Mouse (Mus musculus) CD8-positive naive resting alpha-beta T cell, adult 57 days (primary cell): ENCODE results near the gene Myl12a. TPM values are rescaled to one million over a fixed set of nuclear protein-coding genes. Genes with fewer than 3 reads are reported as not detected.

Experiments used
- total RNA-seq: library from RNA; stranded (reverse); gene quantifications from one replicate; pipeline ENCODE4 v1.2.4, GENCODE M21; 2023

The Myl12a gene
- total RNA-seq = 397 TPM

DNA sequence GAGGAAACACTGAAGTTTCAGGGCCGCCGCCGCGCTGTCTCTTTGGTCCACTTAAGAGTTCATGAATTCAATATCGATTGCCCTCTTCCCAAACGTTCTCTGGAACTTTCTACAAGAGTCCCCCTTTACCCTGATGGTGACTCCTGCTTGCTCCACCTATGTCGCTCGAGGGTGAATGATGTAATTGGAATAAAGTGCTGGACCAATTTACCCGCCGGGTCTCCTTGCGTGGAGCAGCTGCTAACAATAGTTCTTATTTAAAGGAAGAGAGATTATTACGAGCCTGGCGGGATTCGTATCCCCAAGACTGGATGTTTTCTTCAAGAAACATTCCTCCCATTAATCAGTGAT, at the start of gene Myl12a:
TSS of gene Myl12a (minus strand) at position 135 of the 351 bp plus-strand sequence.

DNA sequence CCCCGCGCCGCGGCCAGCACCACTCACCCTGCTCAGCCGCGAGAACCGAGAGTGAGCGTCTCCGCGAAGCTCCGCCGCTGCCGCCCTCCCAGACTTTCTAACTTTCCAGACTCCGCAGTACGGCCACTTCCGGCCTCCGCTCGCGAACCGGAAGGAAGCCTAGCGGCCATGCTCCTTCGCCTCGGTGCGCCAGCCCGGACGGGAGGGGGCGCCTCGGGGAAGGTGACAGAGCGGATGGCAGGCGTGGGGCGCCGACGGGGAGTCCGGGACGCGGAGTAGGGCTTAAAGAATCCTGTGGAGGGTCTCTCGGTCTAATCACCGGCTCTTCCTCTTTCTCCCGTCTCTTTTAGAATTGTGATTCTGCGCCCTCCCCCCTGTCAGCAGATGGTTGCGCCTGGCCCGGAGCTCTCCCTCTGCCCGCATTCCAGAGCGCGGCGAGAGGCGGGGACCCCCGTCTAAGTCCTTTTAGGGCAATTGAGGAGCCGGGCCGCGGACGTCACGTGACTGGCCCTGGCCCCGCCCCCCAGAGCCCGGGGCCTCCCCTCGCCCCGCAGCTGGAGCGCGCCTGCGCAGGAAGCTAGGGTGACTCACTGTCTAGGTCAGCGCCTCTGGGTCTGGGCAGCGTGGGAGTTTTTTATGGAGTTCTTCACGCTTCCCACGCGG, 466 bp downstream of the Myl12a start, which contains the start of gene Myom1:
TSS of gene Myom1 (plus strand) at position 553 of the 663 bp plus-strand sequence.

Other genes with a start within 250 kb of the Myl12a start
- gene Tgif1, start 149.3 kb downstream of the Myl12a start, total RNA-seq = 269 TPM
- gene Myom1, start 245 bp downstream of the Myl12a start, total RNA-seq = 1.6 TPM
- gene Lpin2, start 179.7 kb upstream of the Myl12a start, total RNA-seq = 44.2 TPM